Comparison of ENCODE assay signal across 15 mouse cellular contexts in the genomic region with DNA sequence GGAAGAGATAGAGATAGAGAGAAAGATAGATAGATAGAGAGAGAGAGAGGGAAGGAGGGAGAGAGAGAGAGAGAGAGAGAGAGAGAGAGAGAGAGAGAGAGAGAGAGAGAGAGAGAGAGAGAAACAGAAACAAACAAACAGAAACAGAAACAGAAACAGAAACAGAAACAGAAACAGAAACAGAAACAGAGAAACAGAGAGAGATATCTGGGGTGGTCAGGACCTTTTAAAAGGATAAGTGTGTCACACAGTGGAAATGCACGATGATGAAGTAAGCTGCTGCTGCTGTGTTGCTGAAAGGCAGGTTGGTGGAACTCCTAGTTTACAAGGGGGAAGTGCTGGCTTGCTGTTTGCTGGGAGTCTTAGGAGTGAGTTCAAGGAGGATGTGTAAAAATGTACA.
"Had no signal": no experiment of that assay in that cellular context is flagged by ENCODE, and none has a peak within 500 bp of the region (broad histone marks: within the 10 kb centered on the region; RNA-seq: fewer than 3 reads in every experiment).

No protein-coding gene starts in this region.

- H3K27me3 ChIP-seq: neural tube, embryonic 15.5 days; stomach, embryonic 15.5 days had no signal

- H3K36me3 ChIP-seq: neural tube, embryonic 15.5 days; stomach, embryonic 15.5 days had no signal

- H3K4me2 ChIP-seq: neural tube, embryonic 15.5 days; stomach, embryonic 15.5 days had no signal

- H3K4me3 ChIP-seq: neural tube, embryonic 15.5 days; stomach, embryonic 15.5 days had no signal

- H3K4me1 ChIP-seq: neural tube, embryonic 15.5 days; stomach, embryonic 15.5 days had no signal

- H3K27ac ChIP-seq: neural tube, embryonic 15.5 days; stomach, embryonic 15.5 days; stomach, postnatal 0 days had no signal

- H3K9me3 ChIP-seq: neural tube, embryonic 15.5 days; stomach, embryonic 15.5 days had no signal

- DNase-seq: retina, postnatal 1 day; right cerebral cortex, adult 18-20 months; right cerebral cortex, postnatal 14 days; right cerebral cortex, postnatal 25 days; right cerebral cortex, postnatal 4 days; spleen, adult 18-20 months; thymus, adult 18-20 months; thymus, adult 2 months; thymus, postnatal 14 days; thymus, postnatal 25 days; thymus, postnatal 36 days; thymus, postnatal 4 days had no signal

- H3K9ac ChIP-seq: neural tube, embryonic 15.5 days; stomach, embryonic 15.5 days had no signal
